Mouse (Mus musculus): ENCODE results near the gene Pank3.

- TF ChIP-seq CTCF (IDR thresholded peaks at IDR 0.05; ENCODE audit: low read depth, low read length), result no peak
- TF ChIP-seq TAL1 (conservative IDR thresholded peaks at IDR 0.05; ENCODE audit: low read depth, low read length), result no peak
Measured at GRCm38 (mm10) chr11:35732366-35732765, 36.9 kb upstream of the Pank3 start.
